In genomic region chr17:6145244-6145643, GRCm38 (mm10) we compare ENCODE assay signal across 23 mouse cellular contexts.
"Had no signal": no experiment of that assay in that cellular context is flagged by ENCODE, and none has a peak within 500 bp of the region (broad histone marks: within the 10 kb centered on the region; RNA-seq: fewer than 3 reads in every experiment).

No protein-coding gene starts in this region.

- DNase-seq: gastrocnemius, postnatal 10 days; gastrocnemius, postnatal 25 days; heart, adult 18-20 months; heart, postnatal 10 days; heart, postnatal 4 days; kidney, adult 18-20 months; kidney, adult 8-10 months; kidney, postnatal 10 days; kidney, postnatal 25 days; kidney, postnatal 4 days; liver; liver, embryonic 13.5 days had no signal

- H3K27me3 ChIP-seq: heart, embryonic 12.5 days; hindbrain, embryonic 12.5 days; limb, embryonic 12.5 days; liver, embryonic 13.5 days; liver, embryonic 15.5 days had no signal

- H3K36me3 ChIP-seq: liver, embryonic 13.5 days; liver, embryonic 15.5 days had no signal

- H3K4me3 ChIP-seq: heart, embryonic 10.5 days; heart, embryonic 12.5 days; hindbrain, embryonic 10.5 days; hindbrain, embryonic 12.5 days; layer of hippocampus, adult 2 months; left cerebral cortex, adult 2 months; limb, embryonic 10.5 days; limb, embryonic 12.5 days; liver, embryonic 13.5 days; liver, embryonic 15.5 days had no signal

- H3K27ac ChIP-seq: heart, embryonic 10.5 days; hindbrain, embryonic 10.5 days; hindbrain, embryonic 12.5 days; hindbrain, embryonic 14.5 days; layer of hippocampus, adult 2 months; left cerebral cortex, adult 2 months; limb, embryonic 10.5 days; limb, embryonic 12.5 days; liver, embryonic 13.5 days; liver, embryonic 15.5 days had no signal

- H3K4me2 ChIP-seq: heart, embryonic 12.5 days; hindbrain, embryonic 12.5 days; hindbrain, embryonic 14.5 days; limb, embryonic 12.5 days; liver, embryonic 11.5 days; liver, embryonic 13.5 days; liver, embryonic 15.5 days had no signal
